Mouse (Mus musculus): ENCODE measurements around the gene Brox. TPM values are rescaled to one million over a fixed set of nuclear protein-coding genes. Genes with fewer than 3 reads are reported as not detected.
A peak's percentile ranks its signal among the peaks of the same experiment; 100 is the strongest.
"Not testable (repeated sequence)": the region's sequence is repeated elsewhere in the genome, so short reads cannot be mapped to it uniquely, and the experiment has no call there.

The Brox gene
- polyA plus RNA-seq (2015; fragmentation: Nextera tagmentation; extraction: Ambion mirVana), result 40.9 and 42.6 TPM in 2 replicates

DNA sequence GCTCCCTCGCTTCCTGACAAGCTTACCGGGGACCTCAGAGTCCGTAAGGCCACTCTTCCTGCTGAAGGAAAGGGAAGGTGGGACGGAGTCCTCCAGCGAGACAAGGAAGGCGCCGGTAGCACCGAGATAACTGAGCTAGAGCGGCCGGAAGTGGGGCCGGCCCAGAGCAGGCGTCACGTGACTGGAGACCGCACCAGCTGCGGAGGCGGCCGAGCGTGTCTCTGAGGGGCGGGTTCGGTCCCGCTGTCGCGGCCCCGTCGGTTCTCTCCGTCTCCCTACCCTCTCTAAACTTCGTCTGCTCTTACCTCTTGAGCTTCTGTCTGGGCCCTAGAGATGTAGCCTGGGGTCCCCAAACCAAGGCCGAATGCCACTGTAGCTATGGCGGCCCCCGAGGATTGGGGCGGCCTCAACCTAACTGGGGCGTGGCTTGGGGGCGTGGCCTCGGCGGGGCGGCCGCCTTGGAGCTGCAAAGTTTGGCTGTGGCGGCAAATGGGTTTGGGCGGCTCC lies at the start of gene Brox:
Brox (minus strand) TSS at position 393 of the 507 bp plus-strand sequence.
- H3K9ac ChIP-seq, result peak within 1 kb of the TSS; percentile 43
- peak within 1 kb of the TSS; percentile 52 for H3K4me2 ChIP-seq (replicated peaks)
- no peaks in the 10 kb centered on the region for H3K9me3 ChIP-seq (replicated peaks)
- peak within 1 kb of the TSS; percentile 79 for H3K27ac ChIP-seq (replicated peaks)
- H3K4me1 ChIP-seq, result no peaks in the 10 kb centered on the region
- WGBS, result under 1% methylated on average over 39 of the region's 39 CpGs
- ATAC-seq (ENCODE audit: insufficient number of reproducible peaks, low FRiP score, low TSS enrichment, low read depth), result peak; percentile 84
- no peaks in the 10 kb centered on the region for H3K27me3 ChIP-seq
- peaks cover 18% of the 10 kb centered on the region for H3K36me3 ChIP-seq
- H3K4me3 ChIP-seq (replicated peaks), result peak within 1 kb of the TSS; percentile 52

DNA sequence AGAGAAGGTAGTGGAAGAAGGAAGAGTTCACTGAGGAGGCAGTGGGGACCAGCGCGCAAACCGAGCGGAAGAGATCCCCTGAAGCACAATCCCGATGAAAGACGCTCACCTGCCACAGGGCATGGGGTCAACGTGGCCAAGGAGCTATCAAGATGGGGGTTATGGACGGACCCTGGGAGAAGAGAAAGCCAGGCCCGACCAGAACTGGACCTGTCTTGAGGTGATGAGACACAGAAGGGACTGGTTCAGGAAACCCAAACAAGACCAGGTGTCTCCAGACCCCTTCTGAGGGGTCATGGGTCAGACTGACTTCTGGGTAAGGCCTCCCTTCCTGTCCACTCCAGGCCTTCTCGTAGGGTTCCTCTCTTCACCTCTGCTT lies 48.7 kb upstream of the Brox start:
- Histone ChIP-seq H3K4me1 (peaks cover 15% of the 10 kb centered on the region), H3K4me3 (replicated peaks) (peak overlapping the region; percentile 92), H3K9me3 (replicated peaks) (no peaks in the 10 kb centered on the region), H3K4me2 (replicated peaks) (peak overlapping the region; percentile 90), H3K9ac (peak overlapping the region; percentile 91), H3K36me3 (peaks cover 47% of the 10 kb centered on the region), H3K27me3 (no peaks in the 10 kb centered on the region), H3K27ac (replicated peaks) (peak overlapping the region; percentile 86)
- 7% methylated on average over 10 of the region's 10 CpGs for WGBS
- ATAC-seq (ENCODE audit: insufficient number of reproducible peaks, low FRiP score, low TSS enrichment, low read depth), result no peak; the same call in 1 of the 2 replicates

- Histone ChIP-seq H3K36me3 (peaks cover 42% of the 10 kb centered on the region), H3K4me3 (replicated peaks) (peak overlapping the region; percentile 92), H3K27ac (replicated peaks) (peak overlapping the region; percentile 86), H3K9me3 (replicated peaks) (no peaks in the 10 kb centered on the region), H3K4me1 (peaks cover 15% of the 10 kb centered on the region), H3K4me2 (replicated peaks) (peak overlapping the region; percentile 90), H3K27me3 (no peaks in the 10 kb centered on the region), H3K9ac (peak overlapping the region; percentile 91)
- ATAC-seq (ENCODE audit: insufficient number of reproducible peaks, low FRiP score, low TSS enrichment, low read depth), result peak; percentile 91
- WGBS, result under 1% methylated on average over 72 of the region's 72 CpGs
These were observed 48.1 kb upstream of the Brox start for GRCm38 (mm10) chr1:183344886-183345816.

DNA sequence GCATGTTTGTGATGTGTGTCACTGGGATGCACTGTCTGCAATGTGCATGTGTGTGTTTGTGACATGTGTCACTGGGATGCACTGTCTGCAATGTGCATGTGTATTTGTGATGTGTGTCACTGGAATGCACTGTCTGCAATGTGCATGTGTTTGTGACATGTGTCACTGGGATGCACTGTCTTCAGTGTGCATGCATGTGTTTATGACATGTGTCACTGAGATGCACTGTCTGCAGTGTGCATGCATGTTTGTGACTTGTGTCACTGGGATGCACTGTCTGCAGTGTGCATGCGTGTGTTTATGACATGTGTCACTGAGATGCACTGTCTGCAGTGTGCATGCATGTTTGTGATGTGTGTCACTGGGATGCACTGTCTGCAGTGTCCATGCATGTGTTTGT lies 45.8 kb upstream of the Brox start:
- not testable (repeated sequence) for H3K4me2 ChIP-seq (replicated peaks); H3K27ac ChIP-seq (replicated peaks); H3K9ac ChIP-seq; H3K9me3 ChIP-seq (replicated peaks); ATAC-seq (ENCODE audit: insufficient number of reproducible peaks, low FRiP score, low TSS enrichment, low read depth); H3K27me3 ChIP-seq; H3K4me3 ChIP-seq (replicated peaks)
- H3K36me3 ChIP-seq, result peaks cover 39% of the 10 kb centered on the region
- WGBS, result 97% methylated on average over 1 of the region's 1 CpGs
- H3K4me1 ChIP-seq, result peaks cover 15% of the 10 kb centered on the region

- no peak overlapping the region for H3K4me3 ChIP-seq (replicated peaks)
- ATAC-seq (ENCODE audit: insufficient number of reproducible peaks, low FRiP score, low TSS enrichment, low read depth), result no peak
- H3K27ac ChIP-seq (replicated peaks), result no peak overlapping the region
- 89% methylated on average over 8 of the region's 8 CpGs for WGBS
- no peaks in the 10 kb centered on the region for H3K4me1 ChIP-seq
- peaks cover 82% of the 10 kb centered on the region for H3K36me3 ChIP-seq
- H3K9me3 ChIP-seq (replicated peaks), result no peaks in the 10 kb centered on the region
- no peaks in the 10 kb centered on the region for H3K27me3 ChIP-seq
- no peak overlapping the region for H3K9ac ChIP-seq
- no peak overlapping the region for H3K4me2 ChIP-seq (replicated peaks)
These were observed 30.1 kb upstream of the Brox start for GRCm38 (mm10) chr1:183327171-183327570.

DNA sequence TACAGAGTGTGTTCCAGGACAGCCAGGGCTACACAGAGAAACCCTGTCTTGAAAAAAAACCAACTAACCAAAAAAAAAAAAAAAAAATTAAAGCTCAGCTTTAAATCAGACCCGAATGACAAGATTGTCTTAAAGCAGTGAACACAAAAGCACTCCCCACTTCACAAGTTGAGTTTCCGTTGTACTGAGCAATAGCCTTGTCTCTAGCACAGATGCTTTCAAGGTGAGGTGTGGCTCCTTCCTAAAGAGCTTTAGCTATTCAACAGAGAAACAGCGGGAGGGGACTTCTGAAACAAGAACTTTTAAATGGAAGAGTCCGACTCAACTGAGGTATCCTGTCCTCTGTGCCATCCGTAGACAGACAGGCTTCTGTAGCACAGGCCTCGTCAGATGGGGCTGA lies 27.4 kb upstream of the Brox start:
- H3K4me3 ChIP-seq (replicated peaks), result no peak overlapping the region
- H3K9me3 ChIP-seq (replicated peaks), result no peaks in the 10 kb centered on the region
- H3K4me1 ChIP-seq, result no peaks in the 10 kb centered on the region
- 93% methylated on average over 6 of the region's 6 CpGs for WGBS
- no peak overlapping the region for H3K27ac ChIP-seq (replicated peaks)
- no peak for ATAC-seq (ENCODE audit: insufficient number of reproducible peaks, low FRiP score, low TSS enrichment, low read depth)
- no peaks in the 10 kb centered on the region for H3K27me3 ChIP-seq
- H3K4me2 ChIP-seq (replicated peaks), result no peak overlapping the region
- peaks cover 78% of the 10 kb centered on the region for H3K36me3 ChIP-seq
- H3K9ac ChIP-seq, result no peak overlapping the region

GRCm38 (mm10) chr1:183323923-183324322 lies 26.9 kb upstream of the Brox start:
- Histone ChIP-seq H3K4me1 (no peaks in the 10 kb centered on the region), H3K4me3 (replicated peaks) (no peak overlapping the region), H3K36me3 (peaks cover 78% of the 10 kb centered on the region), H3K9ac (no peak overlapping the region), H3K27me3 (no peaks in the 10 kb centered on the region), H3K4me2 (replicated peaks) (no peak overlapping the region), H3K9me3 (replicated peaks) (no peaks in the 10 kb centered on the region), H3K27ac (replicated peaks) (no peak overlapping the region)
- 85% methylated on average over 2 of the region's 2 CpGs for WGBS
- ATAC-seq (ENCODE audit: insufficient number of reproducible peaks, low FRiP score, low TSS enrichment, low read depth), result no peak

DNA sequence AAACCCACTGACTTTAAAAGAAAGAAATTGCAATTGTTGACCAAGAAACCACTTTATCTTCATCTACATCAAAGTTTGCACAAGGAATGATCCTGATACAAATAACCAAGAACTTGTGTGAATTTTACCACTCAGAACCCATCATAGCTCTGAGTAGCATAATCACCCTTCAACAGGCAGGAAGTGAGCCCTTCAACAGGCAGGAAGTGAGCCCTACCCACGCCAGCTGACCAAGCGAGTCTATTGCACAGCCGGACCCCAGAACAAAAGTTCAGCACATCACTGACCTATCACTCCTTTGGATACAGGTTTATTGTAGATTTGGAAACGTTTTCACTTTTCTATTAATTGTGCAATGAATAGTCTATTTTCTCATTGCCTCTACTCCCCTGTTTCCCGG lies 25.4 kb upstream of the Brox start:
- not testable (repeated sequence) for ATAC-seq (ENCODE audit: insufficient number of reproducible peaks, low FRiP score, low TSS enrichment, low read depth); H3K4me2 ChIP-seq (replicated peaks); H3K4me3 ChIP-seq (replicated peaks); H3K9ac ChIP-seq; H3K9me3 ChIP-seq (replicated peaks); H3K27ac ChIP-seq (replicated peaks); H3K27me3 ChIP-seq; H3K4me1 ChIP-seq
- peaks cover 71% of the 10 kb centered on the region for H3K36me3 ChIP-seq
- WGBS, result 91% methylated on average over 5 of the region's 5 CpGs

DNA sequence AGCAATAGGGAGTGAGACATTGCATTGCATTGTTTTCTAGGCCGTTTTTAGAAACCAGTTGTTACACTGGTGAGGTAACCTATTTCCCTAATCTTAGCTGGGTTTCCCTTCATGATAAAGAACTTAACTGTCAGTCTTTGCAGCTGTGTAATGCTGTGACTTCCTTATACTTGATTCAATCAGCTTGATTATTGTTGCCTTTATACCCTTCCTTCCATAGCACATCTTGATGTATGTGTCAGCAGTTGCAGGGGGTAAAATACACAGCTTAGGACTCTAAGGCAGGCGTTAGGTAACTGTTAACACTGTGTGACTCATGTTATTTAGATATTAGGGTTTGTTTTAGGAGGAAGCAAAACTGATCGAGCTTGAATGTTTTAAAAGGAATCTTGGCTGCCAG lies 23.6 kb upstream of the Brox start:
- no peak overlapping the region for H3K9ac ChIP-seq
- no peaks in the 10 kb centered on the region for H3K9me3 ChIP-seq (replicated peaks)
- WGBS, result 73% methylated on average over 3 of the region's 3 CpGs
- no peak overlapping the region for H3K4me3 ChIP-seq (replicated peaks)
- H3K27me3 ChIP-seq, result no peaks in the 10 kb centered on the region
- no peaks in the 10 kb centered on the region for H3K4me1 ChIP-seq
- H3K36me3 ChIP-seq, result peaks cover 73% of the 10 kb centered on the region
- H3K27ac ChIP-seq (replicated peaks), result no peak overlapping the region
- H3K4me2 ChIP-seq (replicated peaks), result no peak overlapping the region
- ATAC-seq (ENCODE audit: insufficient number of reproducible peaks, low FRiP score, low TSS enrichment, low read depth), result no peak

GRCm38 (mm10) chr1:183315783-183316182 lies 18.7 kb upstream of the Brox start:
- Histone ChIP-seq H3K4me3 (replicated peaks) (no peak overlapping the region), H3K36me3 (peaks cover 67% of the 10 kb centered on the region), H3K4me2 (replicated peaks) (no peak overlapping the region), H3K9ac (no peak overlapping the region), H3K9me3 (replicated peaks) (no peaks in the 10 kb centered on the region), H3K27ac (replicated peaks) (no peak overlapping the region), H3K4me1 (no peaks in the 10 kb centered on the region), H3K27me3 (no peaks in the 10 kb centered on the region)
- ATAC-seq (ENCODE audit: insufficient number of reproducible peaks, low FRiP score, low TSS enrichment, low read depth), result no peak
- 83% methylated on average over 2 of the region's 2 CpGs for WGBS

DNA sequence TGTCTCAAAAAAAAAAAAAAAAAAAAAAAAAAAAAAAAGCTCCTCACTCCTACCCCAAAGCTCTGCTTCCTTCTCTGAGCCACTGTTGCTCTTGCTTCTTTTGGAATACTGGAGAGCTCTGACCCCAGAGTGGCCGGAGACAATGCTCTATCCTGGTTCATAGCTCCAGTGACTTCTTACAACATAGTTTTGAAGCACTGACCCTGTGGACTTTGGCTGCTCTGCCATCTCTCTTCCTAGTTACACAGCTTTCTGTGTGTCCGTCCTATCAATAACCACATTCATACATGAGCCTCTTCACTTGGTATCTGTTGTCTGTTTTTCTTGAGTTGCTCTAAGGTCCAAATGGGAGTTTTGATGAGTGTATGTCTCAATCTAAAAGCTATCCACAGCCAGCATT lies 15.0 kb upstream of the Brox start:
- Histone ChIP-seq H3K27me3 (no peaks in the 10 kb centered on the region), H3K36me3 (peaks cover 49% of the 10 kb centered on the region), H3K9me3 (replicated peaks) (no peaks in the 10 kb centered on the region), H3K9ac (no peak overlapping the region), H3K4me3 (replicated peaks) (no peak overlapping the region), H3K4me1 (no peaks in the 10 kb centered on the region), H3K4me2 (replicated peaks) (no peak overlapping the region), H3K27ac (replicated peaks) (no peak overlapping the region)
- WGBS, result 86% methylated on average over 2 of the region's 2 CpGs
- ATAC-seq (ENCODE audit: insufficient number of reproducible peaks, low FRiP score, low TSS enrichment, low read depth), result no peak
